8 mouse cellular contexts compared by ENCODE assay signal in the genomic region with DNA sequence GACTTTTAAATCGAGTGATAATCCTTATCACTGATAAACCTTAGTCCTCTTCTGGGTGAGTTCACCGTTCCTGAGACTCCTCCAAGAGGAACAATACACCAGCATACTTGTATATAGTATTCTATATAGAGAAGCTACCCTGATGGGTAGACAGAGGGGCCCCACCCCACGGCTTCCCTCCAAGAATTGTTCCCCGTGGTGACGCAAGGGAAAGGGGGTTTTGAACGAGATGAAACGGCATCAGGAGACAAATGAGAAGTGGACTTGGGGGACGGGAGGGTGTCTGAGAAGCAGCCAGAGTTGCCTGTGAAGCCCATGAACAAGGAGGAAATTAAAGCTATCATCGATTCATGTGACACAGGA. TPM values are rescaled to one million over a fixed set of nuclear protein-coding genes. Genes with fewer than 3 reads are reported as not detected.
DNase-seq lines count a peak whose midpoint lies in the region; ATAC-seq and TF ChIP-seq lines count a peak whose summit lies in the region.

No protein-coding gene starts in this region.

- peaks cover 7% of the 10 kb centered on the region for H3K36me3 ChIP-seq in heart, embryonic 10.5 days
- H3K36me3 ChIP-seq in E14TG2a.4 (ENCODE audit: insufficient read depth, low read length) = peaks cover 10% of the 10 kb centered on the region

- no peak for TF ChIP-seq POLR2A in embryonic fibroblast, embryonic 13.5 days (IDR thresholded peaks at IDR 0.05; ENCODE audit: low read depth, low read length)

- DNase-seq in heart, embryonic 10.5 days (ENCODE audit: low spot score) = no peak
- DNase-seq in heart, adult 11 months = no peak
- no peak for DNase-seq in Muller cell, postnatal 12 days (ENCODE audit: inconsistent ontology term)
- no peak for DNase-seq in left cerebral cortex, adult 9 months (ENCODE audit: low spot score in 2 of 2)

- no peaks in the 10 kb centered on the region for H3K9me3 ChIP-seq in heart, embryonic 10.5 days
- no peaks in the 10 kb centered on the region for H3K9me3 ChIP-seq in E14TG2a.4 (ENCODE audit: low read length)

- H3K27me3 ChIP-seq in heart, embryonic 10.5 days (ENCODE audit: insufficient read depth, poor library complexity, severe bottlenecking) = peaks cover 29% of the 10 kb centered on the region
- H3K27me3 ChIP-seq in E14TG2a.4 (ENCODE audit: insufficient read depth, low read length) = peaks cover 25% of the 10 kb centered on the region

- WGBS in heart, embryonic 10.5 days = 10% methylated on average over 9 of the region's 9 CpGs

- H3K4me3 ChIP-seq in heart, embryonic 10.5 days = peak overlapping the region; percentile 97
- H3K4me3 ChIP-seq in E14TG2a.4 (replicated peaks; ENCODE audit: low read length) = peak overlapping the region; percentile 97
- peak overlapping the region; percentile 9; the same call in 1 of the 2 replicates for H3K4me3 ChIP-seq in embryonic fibroblast, embryonic 13.5 days (ENCODE audit: insufficient read depth, low read length)

- H3K27ac ChIP-seq in heart, embryonic 10.5 days = peak overlapping the region; percentile 98
- H3K27ac ChIP-seq in embryonic fibroblast, embryonic 13.5 days (ENCODE audit: insufficient read depth, low read length) = no peak overlapping the region

- peaks cover 28% of the 10 kb centered on the region for H3K4me1 ChIP-seq in heart, embryonic 10.5 days
- peaks cover 20% of the 10 kb centered on the region for H3K4me1 ChIP-seq in E14TG2a.4 (replicated peaks; ENCODE audit: low read depth, low read length)
- no peaks in the 10 kb centered on the region for H3K4me1 ChIP-seq in embryonic fibroblast, embryonic 13.5 days (ENCODE audit: control insufficient read depth, insufficient read depth, low read length)

- ATAC-seq in inflammation-experienced regulatory T-cells, adult 6 months = peak; percentile 56
- peak; percentile 53 for ATAC-seq in megakaryocyte progenitor cell, adult 5-6 weeks (replicated peaks; ENCODE audit: poor library complexity)

- TF ChIP-seq CTCF in E14TG2a.4 (conservative IDR thresholded peaks at IDR 0.05; ENCODE audit: low read length) = no peak; the same call in 1 of the 2 replicates
- TF ChIP-seq CTCF in embryonic fibroblast, embryonic 13.5 days (IDR thresholded peaks at IDR 0.05; ENCODE audit: borderline replicate concordance, insufficient read depth, low read length) = no peak

RNA-seq across cellular contexts. Expression of a gene that starts 0.3 kb away (rescaled TPM):
- polyA plus RNA-seq in heart, embryonic 10.5 days (2016; fragmentation: Nextera tagmentation; extraction: Ambion mirVana) = 0.90 and 2.3 TPM in 2 replicates
- polyA plus RNA-seq in embryonic fibroblast, embryonic 13.5 days (2011; ENCODE audit: insufficient read length, low read depth, missing spikeins) = 0.58 and 0.84 TPM in 2 replicates
- 1 to 10 TPM; 3.3 to 5.5 (median 5.3) TPM for polyA plus RNA-seq in inflammation-experienced regulatory T-cells, adult 6 months (2017; shearing (Covaris generic))
- total RNA-seq in megakaryocyte progenitor cell, adult 5-6 weeks (2015) = not detected in 2 replicates
- total RNA-seq in megakaryocyte progenitor cell, adult 5-6 weeks (2017) = 0.07 and 0.33 TPM in 2 replicates

RNA-seq across cellular contexts. Expression of a gene that starts 0.3 kb away (rescaled TPM):
- 91.2 and 95.6 TPM in 2 replicates for polyA plus RNA-seq in heart, embryonic 10.5 days (2016; fragmentation: Nextera tagmentation; extraction: Ambion mirVana)
- 69.9 and 85.6 TPM in 2 replicates for polyA plus RNA-seq in embryonic fibroblast, embryonic 13.5 days (2011; ENCODE audit: insufficient read length, low read depth, missing spikeins)
- polyA plus RNA-seq in inflammation-experienced regulatory T-cells, adult 6 months (2017; shearing (Covaris generic)) = 100 to 1,000 TPM in 1 of 3 experiments, 10 to 100 TPM in 2; 80.0 to 101 (median 91.5) TPM
- total RNA-seq in megakaryocyte progenitor cell, adult 5-6 weeks (2015) = 60.1 and 69.1 TPM in 2 replicates
- total RNA-seq in megakaryocyte progenitor cell, adult 5-6 weeks (2017) = 74.4 and 88.3 TPM in 2 replicates

RNA-seq across cellular contexts. Expression of a gene that starts 25.1 kb away (rescaled TPM):
- polyA plus RNA-seq in heart, embryonic 10.5 days (2016; fragmentation: Nextera tagmentation; extraction: Ambion mirVana) = 0.16 and 0.21 TPM in 2 replicates
- 0.25 and 0.33 TPM in 2 replicates for polyA plus RNA-seq in embryonic fibroblast, embryonic 13.5 days (2011; ENCODE audit: insufficient read length, low read depth, missing spikeins)
- polyA plus RNA-seq in inflammation-experienced regulatory T-cells, adult 6 months (2017; shearing (Covaris generic)) = not detected
- total RNA-seq in megakaryocyte progenitor cell, adult 5-6 weeks (2015) = not detected in 2 replicates
- not detected in 2 replicates for total RNA-seq in megakaryocyte progenitor cell, adult 5-6 weeks (2017)

RNA-seq across cellular contexts. Expression of a gene that starts 56.5 kb away (rescaled TPM):
- 10.9 and 11.0 TPM in 2 replicates for polyA plus RNA-seq in heart, embryonic 10.5 days (2016; fragmentation: Nextera tagmentation; extraction: Ambion mirVana)
- 4.0 and 5.1 TPM in 2 replicates for polyA plus RNA-seq in embryonic fibroblast, embryonic 13.5 days (2011; ENCODE audit: insufficient read length, low read depth, missing spikeins)
- 10 to 100 TPM; 13.9 to 19.6 (median 17.5) TPM for polyA plus RNA-seq in inflammation-experienced regulatory T-cells, adult 6 months (2017; shearing (Covaris generic))
- total RNA-seq in megakaryocyte progenitor cell, adult 5-6 weeks (2015) = 8.8 and 9.3 TPM in 2 replicates
- 7.2 and 9.2 TPM in 2 replicates for total RNA-seq in megakaryocyte progenitor cell, adult 5-6 weeks (2017)

Comparison
In these comparisons a context has a peak if more than half of its experiments do, and no peak if none do; other contexts are left out.
1. H3K4me3 ChIP-seq: peak in every context shown above with its lines; median percentile 97 in heart, embryonic 10.5 days; 97 in E14TG2a.4; 9 in embryonic fibroblast, embryonic 13.5 days.